Mouse (Mus musculus): ENCODE measurements at regions not wholly inside any gene's neighbourhood (a gene's known extent, or its start where the extent isn't known, plus 50 kb on each side); places are given as distances from the start of the nearest gene placed in this dataset.

- 78% methylated on average over 4 of the region's 4 CpGs for WGBS
- no peak for TF ChIP-seq CTCF (IDR thresholded peaks at IDR 0.05; ENCODE audit: low read depth)
- ATAC-seq (replicated peaks; ENCODE audit: low FRiP score, low read depth), result no peak
- Histone ChIP-seq H3K27ac (no peak overlapping the region), H3K36me3 (ENCODE audit: insufficient read depth, low read length) (no peaks in the 10 kb centered on the region), H3K4me1 (replicated peaks; ENCODE audit: insufficient read depth, low read length) (no peaks in the 10 kb centered on the region), H3K4me2 (ENCODE audit: low read length) (no peak overlapping the region), H3K9me3 (replicated peaks; ENCODE audit: low read length) (no peaks in the 10 kb centered on the region), H3K4me3 (replicated peaks; ENCODE audit: low read depth, low read length) (no peak overlapping the region), H3K9ac (ENCODE audit: low read depth, low read length) (no peak overlapping the region), H3K27me3 (ENCODE audit: insufficient read depth, low read length) (no peaks in the 10 kb centered on the region)
- DNase-seq (ENCODE audit: low spot score), result no peak
Observed at GRCm38 (mm10) chr6:64862901-64863300, 134.0 kb downstream of the Atoh1 start.

- no peaks in the 10 kb centered on the region for H3K27me3 ChIP-seq (ENCODE audit: insufficient read depth, low read length)
- H3K4me1 ChIP-seq (replicated peaks; ENCODE audit: insufficient read depth, low read length), result no peaks in the 10 kb centered on the region
- ATAC-seq (replicated peaks; ENCODE audit: low FRiP score, low read depth) (no peak), DNase-seq (ENCODE audit: low spot score) (no peak)
- H3K4me2 ChIP-seq (ENCODE audit: low read length), result no peak overlapping the region
- H3K36me3 ChIP-seq (ENCODE audit: insufficient read depth, low read length), result no peaks in the 10 kb centered on the region
- no peak overlapping the region for H3K27ac ChIP-seq
- WGBS, result 85% methylated on average over 5 of the region's 5 CpGs
- no peaks in the 10 kb centered on the region for H3K9me3 ChIP-seq (replicated peaks; ENCODE audit: low read length)
- no peak overlapping the region for H3K9ac ChIP-seq (ENCODE audit: low read depth, low read length)
- H3K4me3 ChIP-seq (replicated peaks; ENCODE audit: low read depth, low read length), result no peak overlapping the region
- no peak for TF ChIP-seq CTCF (IDR thresholded peaks at IDR 0.05; ENCODE audit: low read depth)
Observed at GRCm38 (mm10) chr6:64896420-64896819, 146.0 kb upstream of the Smarcad1 start.

All from kidney, postnatal 0 days (tissue).